Mouse (Mus musculus): ENCODE measurements at regions not wholly inside any gene's neighbourhood (a gene's known extent, or its start where the extent isn't known, plus 50 kb on each side); places are given as distances from the start of the nearest gene placed in this dataset.

DNA sequence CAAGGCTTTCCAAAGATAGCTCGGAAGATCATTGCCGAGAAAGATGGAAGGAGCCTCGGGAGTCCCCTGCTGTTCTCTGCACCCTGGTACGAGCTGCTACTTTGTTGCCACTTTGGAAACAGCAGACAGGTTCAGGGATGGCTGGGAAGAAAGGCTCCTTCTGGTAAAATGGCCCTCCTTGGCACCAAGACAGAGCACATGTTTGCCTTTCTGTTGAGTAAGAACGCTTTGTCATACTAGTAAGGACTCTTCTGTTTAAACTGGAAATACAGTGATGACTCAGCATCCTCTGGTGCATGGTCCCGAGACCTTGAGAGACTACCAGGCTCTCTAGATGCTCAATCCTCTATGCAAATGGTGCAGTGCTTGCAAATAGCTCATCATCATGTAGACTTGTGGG is 118.2 kb upstream of the Dyrk2 start:
- H3K4me1 ChIP-seq (ENCODE audit: control insufficient read depth, insufficient read depth, low read length) = no peaks in the 10 kb centered on the region
- TF ChIP-seq POLR2A (IDR thresholded peaks at IDR 0.05; ENCODE audit: insufficient read depth, low read length) (no peak), EP300 (IDR thresholded peaks at IDR 0.05; ENCODE audit: insufficient read depth, low read depth, low read length) (no peak), CTCF (IDR thresholded peaks at IDR 0.05; ENCODE audit: low read depth, low read length) (no peak)
- peaks cover 5% of the 10 kb centered on the region; the same call in 1 of the 2 replicates for H3K9me3 ChIP-seq (replicated peaks; ENCODE audit: control insufficient read depth, insufficient read depth, low read length, poor library complexity, severe bottlenecking)
- no peak overlapping the region for H3K27ac ChIP-seq (ENCODE audit: insufficient read depth, low read length)
- no peak overlapping the region for H3K4me3 ChIP-seq (ENCODE audit: low read depth, low read length)
- no peaks in the 10 kb centered on the region for H3K36me3 ChIP-seq (ENCODE audit: control insufficient read depth, insufficient read depth, low read length, poor library complexity, severe bottlenecking)
- H3K9ac ChIP-seq (ENCODE audit: low read depth, poor library complexity, severe bottlenecking) = no peak overlapping the region
- H3K27me3 ChIP-seq (ENCODE audit: control insufficient read depth, insufficient read depth, low read length, poor library complexity, severe bottlenecking) = no peaks in the 10 kb centered on the region

DNA sequence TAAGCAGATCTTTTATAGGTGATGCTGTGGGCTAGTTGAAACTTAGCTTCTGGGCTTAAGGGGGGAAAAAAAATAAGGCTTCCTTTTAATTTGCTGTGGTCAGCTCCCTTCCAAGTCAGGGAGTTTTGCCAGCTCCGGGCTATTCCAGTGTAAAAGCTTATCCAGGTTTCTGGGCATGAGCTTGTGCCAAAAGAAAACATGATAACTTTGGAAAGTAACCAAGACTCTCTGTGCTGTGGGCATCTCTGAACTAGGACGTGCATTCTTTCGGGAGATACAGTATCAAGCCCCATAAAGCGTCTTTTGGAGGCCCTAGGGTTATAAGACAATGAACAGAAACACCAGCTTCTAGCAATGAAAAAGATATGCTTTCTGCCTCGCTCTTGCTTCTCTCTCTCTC is 114.6 kb upstream of the Dyrk2 start:
- no peak overlapping the region for H3K9ac ChIP-seq (ENCODE audit: low read depth, poor library complexity, severe bottlenecking)
- H3K27ac ChIP-seq (ENCODE audit: insufficient read depth, low read length) = no peak overlapping the region
- H3K4me1 ChIP-seq (ENCODE audit: control insufficient read depth, insufficient read depth, low read length) = no peaks in the 10 kb centered on the region
- H3K36me3 ChIP-seq (ENCODE audit: control insufficient read depth, insufficient read depth, low read length, poor library complexity, severe bottlenecking) = no peaks in the 10 kb centered on the region
- no peak overlapping the region for H3K4me3 ChIP-seq (ENCODE audit: low read depth, low read length)
- TF ChIP-seq EP300 (IDR thresholded peaks at IDR 0.05; ENCODE audit: insufficient read depth, low read depth, low read length) = no peak
- no peak for TF ChIP-seq CTCF (IDR thresholded peaks at IDR 0.05; ENCODE audit: low read depth, low read length)
- no peak for TF ChIP-seq POLR2A (IDR thresholded peaks at IDR 0.05; ENCODE audit: insufficient read depth, low read length)
- H3K9me3 ChIP-seq (replicated peaks; ENCODE audit: control insufficient read depth, insufficient read depth, low read length, poor library complexity, severe bottlenecking) = 0 out of 2 replicates have a peak, but pooled peaks cover 3% of the 10 kb centered on the region
- H3K27me3 ChIP-seq (ENCODE audit: control insufficient read depth, insufficient read depth, low read length, poor library complexity, severe bottlenecking) = no peaks in the 10 kb centered on the region

DNA sequence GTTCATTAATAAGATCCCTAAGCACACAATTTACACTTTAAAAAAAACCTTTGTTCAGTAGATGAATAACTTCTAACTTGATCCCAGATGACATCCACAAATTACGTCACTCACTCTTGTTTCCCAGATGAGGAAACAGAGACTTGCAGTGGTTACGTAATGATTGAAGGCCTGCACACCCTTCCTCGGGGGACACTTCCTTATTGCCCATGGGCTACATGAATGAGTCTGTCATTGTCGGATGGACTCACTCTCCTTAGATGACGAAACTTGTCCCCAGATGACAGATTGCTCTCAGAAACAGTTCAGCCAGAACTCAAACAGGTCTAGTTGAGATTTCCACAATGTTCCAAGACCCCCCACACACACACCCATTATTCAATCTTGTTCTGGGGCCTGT is 111.4 kb upstream of the Dyrk2 start:
- H3K9me3 ChIP-seq (replicated peaks; ENCODE audit: control insufficient read depth, insufficient read depth, low read length, poor library complexity, severe bottlenecking) = 0 out of 2 replicates have a peak, but pooled peaks cover 3% of the 10 kb centered on the region
- no peak overlapping the region for H3K27ac ChIP-seq (ENCODE audit: insufficient read depth, low read length)
- H3K4me1 ChIP-seq (ENCODE audit: control insufficient read depth, insufficient read depth, low read length) = no peaks in the 10 kb centered on the region
- H3K36me3 ChIP-seq (ENCODE audit: control insufficient read depth, insufficient read depth, low read length, poor library complexity, severe bottlenecking) = no peaks in the 10 kb centered on the region
- H3K9ac ChIP-seq (ENCODE audit: low read depth, poor library complexity, severe bottlenecking) = no peak overlapping the region
- H3K27me3 ChIP-seq (ENCODE audit: control insufficient read depth, insufficient read depth, low read length, poor library complexity, severe bottlenecking) = no peaks in the 10 kb centered on the region
- H3K4me3 ChIP-seq (ENCODE audit: low read depth, low read length) = no peak overlapping the region
- TF ChIP-seq EP300 (IDR thresholded peaks at IDR 0.05; ENCODE audit: insufficient read depth, low read depth, low read length) (no peak), CTCF (IDR thresholded peaks at IDR 0.05; ENCODE audit: low read depth, low read length) (no peak), POLR2A (IDR thresholded peaks at IDR 0.05; ENCODE audit: insufficient read depth, low read length) (no peak)

DNA sequence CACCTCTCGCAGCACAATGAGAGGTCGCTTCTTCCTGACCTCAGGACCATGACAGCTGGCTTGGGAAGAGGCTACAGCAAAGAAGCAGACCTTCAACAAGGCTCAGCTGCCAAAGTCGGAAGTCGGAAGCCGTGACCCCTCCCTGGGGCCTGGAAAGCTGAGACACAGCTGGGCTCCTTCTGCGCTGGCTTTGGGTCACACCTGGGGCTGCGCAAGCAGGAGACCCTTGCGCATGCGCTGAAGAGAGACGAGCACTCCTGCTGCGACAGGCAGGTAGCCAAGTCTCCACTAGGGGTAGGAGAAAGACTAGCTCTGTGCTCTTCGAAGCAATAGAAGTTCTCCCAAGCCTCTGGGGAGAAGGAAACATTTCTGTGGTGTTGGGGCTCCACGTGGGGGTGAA is 109.3 kb upstream of the Dyrk2 start:
- H3K9ac ChIP-seq (ENCODE audit: low read depth, poor library complexity, severe bottlenecking) = no peak overlapping the region
- H3K9me3 ChIP-seq (replicated peaks; ENCODE audit: control insufficient read depth, insufficient read depth, low read length, poor library complexity, severe bottlenecking) = 0 out of 2 replicates have a peak, but pooled peaks cover 3% of the 10 kb centered on the region
- no peaks in the 10 kb centered on the region for H3K27me3 ChIP-seq (ENCODE audit: control insufficient read depth, insufficient read depth, low read length, poor library complexity, severe bottlenecking)
- H3K36me3 ChIP-seq (ENCODE audit: control insufficient read depth, insufficient read depth, low read length, poor library complexity, severe bottlenecking) = no peaks in the 10 kb centered on the region
- H3K4me3 ChIP-seq (ENCODE audit: low read depth, low read length) = no peak overlapping the region
- no peaks in the 10 kb centered on the region for H3K4me1 ChIP-seq (ENCODE audit: control insufficient read depth, insufficient read depth, low read length)
- H3K27ac ChIP-seq (ENCODE audit: insufficient read depth, low read length) = no peak overlapping the region
- TF ChIP-seq CTCF (IDR thresholded peaks at IDR 0.05; ENCODE audit: low read depth, low read length) (no peak), EP300 (IDR thresholded peaks at IDR 0.05; ENCODE audit: insufficient read depth, low read depth, low read length) (no peak), POLR2A (IDR thresholded peaks at IDR 0.05; ENCODE audit: insufficient read depth, low read length) (no peak)

DNA sequence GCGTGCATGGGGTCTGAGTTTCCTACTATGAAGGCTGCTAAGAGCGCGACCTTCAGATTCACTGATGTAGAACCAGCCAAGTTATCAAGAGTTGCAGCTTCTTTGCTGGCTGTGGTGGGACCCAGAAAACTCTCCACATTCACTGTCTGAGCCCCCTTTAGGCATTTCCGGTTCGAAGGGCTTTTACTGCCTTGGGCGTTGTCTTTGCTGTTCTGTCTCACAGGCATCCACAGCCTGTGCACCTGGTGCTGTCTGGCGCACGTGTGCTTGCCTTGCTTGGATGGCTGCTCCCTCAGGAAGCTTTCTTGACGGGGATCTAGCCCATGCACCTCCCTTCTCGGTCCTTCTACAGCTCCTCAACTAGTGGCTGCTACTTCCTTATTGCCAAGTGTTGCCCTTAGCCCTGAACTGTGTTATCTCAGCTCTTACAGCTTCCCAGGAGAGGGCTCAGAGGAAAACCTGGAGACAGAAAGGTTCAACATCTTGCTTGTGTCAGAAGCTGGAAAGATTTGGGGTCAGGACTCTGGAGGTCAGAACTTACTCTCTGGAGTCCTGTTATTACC is 108.3 kb upstream of the Dyrk2 start:
- H3K9me3 ChIP-seq (replicated peaks; ENCODE audit: control insufficient read depth, insufficient read depth, low read length, poor library complexity, severe bottlenecking) = 0 out of 2 replicates have a peak, but pooled peaks cover under 1% of the 10 kb centered on the region
- H3K27ac ChIP-seq (ENCODE audit: insufficient read depth, low read length) = no peak overlapping the region
- no peak overlapping the region for H3K9ac ChIP-seq (ENCODE audit: low read depth, poor library complexity, severe bottlenecking)
- TF ChIP-seq CTCF (IDR thresholded peaks at IDR 0.05; ENCODE audit: low read depth, low read length) = no peak
- TF ChIP-seq POLR2A (IDR thresholded peaks at IDR 0.05; ENCODE audit: insufficient read depth, low read length) = no peak
- no peak for TF ChIP-seq EP300 (IDR thresholded peaks at IDR 0.05; ENCODE audit: insufficient read depth, low read depth, low read length)
- no peaks in the 10 kb centered on the region for H3K36me3 ChIP-seq (ENCODE audit: control insufficient read depth, insufficient read depth, low read length, poor library complexity, severe bottlenecking)
- no peak overlapping the region for H3K4me3 ChIP-seq (ENCODE audit: low read depth, low read length)
- H3K4me1 ChIP-seq (ENCODE audit: control insufficient read depth, insufficient read depth, low read length) = no peaks in the 10 kb centered on the region
- H3K27me3 ChIP-seq (ENCODE audit: control insufficient read depth, insufficient read depth, low read length, poor library complexity, severe bottlenecking) = no peaks in the 10 kb centered on the region

DNA sequence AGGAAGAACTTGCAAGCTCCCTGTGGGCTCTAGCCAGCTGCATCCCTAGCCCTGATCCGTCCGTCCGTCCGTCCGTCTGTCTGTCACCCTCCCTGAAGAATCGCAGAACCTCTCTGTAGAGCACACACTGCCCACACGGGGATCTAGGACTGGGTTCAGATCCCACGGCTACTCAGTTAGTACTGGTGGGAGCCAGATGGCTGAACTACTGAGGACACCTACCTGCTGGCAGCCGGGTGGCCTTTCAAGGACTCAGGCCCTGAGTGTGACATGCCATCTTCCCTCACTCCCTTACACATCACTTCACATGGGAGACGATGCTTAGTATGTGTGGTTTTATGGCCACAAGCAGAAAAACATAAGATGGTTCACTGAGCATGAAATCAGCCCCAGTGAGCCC is 106.4 kb upstream of the Dyrk2 start:
- no peak overlapping the region for H3K4me3 ChIP-seq (ENCODE audit: low read depth, low read length)
- TF ChIP-seq EP300 (IDR thresholded peaks at IDR 0.05; ENCODE audit: insufficient read depth, low read depth, low read length) = no peak
- TF ChIP-seq CTCF (IDR thresholded peaks at IDR 0.05; ENCODE audit: low read depth, low read length) = no peak
- TF ChIP-seq POLR2A (IDR thresholded peaks at IDR 0.05; ENCODE audit: insufficient read depth, low read length) = no peak

More for the DNA sequence above, 106.4 kb upstream of the Dyrk2 start:
- H3K4me1 ChIP-seq (ENCODE audit: control insufficient read depth, insufficient read depth, low read length) = no peaks in the 10 kb centered on the region
- no peaks in the 10 kb centered on the region for H3K9me3 ChIP-seq (replicated peaks; ENCODE audit: control insufficient read depth, insufficient read depth, low read length, poor library complexity, severe bottlenecking)
- H3K36me3 ChIP-seq (ENCODE audit: control insufficient read depth, insufficient read depth, low read length, poor library complexity, severe bottlenecking) = no peaks in the 10 kb centered on the region
- H3K27ac ChIP-seq (ENCODE audit: insufficient read depth, low read length) = no peak overlapping the region
- no peak overlapping the region for H3K9ac ChIP-seq (ENCODE audit: low read depth, poor library complexity, severe bottlenecking)
- H3K27me3 ChIP-seq (ENCODE audit: control insufficient read depth, insufficient read depth, low read length, poor library complexity, severe bottlenecking) = no peaks in the 10 kb centered on the region
